Mouse (Mus musculus) gastrocnemius, postnatal 10 days (tissue): ENCODE measurements at regions not wholly inside any gene's neighbourhood (a gene's known extent, or its start where the extent isn't known, plus 50 kb on each side); places are given as distances from the start of the nearest gene placed in this dataset.

ENCODE experiments used
- DNase-seq: peaks from one replicate; pipeline ENCODE4 v3.0.0; 2021; ENCODE audit warnings: mixed read lengths

DNA sequence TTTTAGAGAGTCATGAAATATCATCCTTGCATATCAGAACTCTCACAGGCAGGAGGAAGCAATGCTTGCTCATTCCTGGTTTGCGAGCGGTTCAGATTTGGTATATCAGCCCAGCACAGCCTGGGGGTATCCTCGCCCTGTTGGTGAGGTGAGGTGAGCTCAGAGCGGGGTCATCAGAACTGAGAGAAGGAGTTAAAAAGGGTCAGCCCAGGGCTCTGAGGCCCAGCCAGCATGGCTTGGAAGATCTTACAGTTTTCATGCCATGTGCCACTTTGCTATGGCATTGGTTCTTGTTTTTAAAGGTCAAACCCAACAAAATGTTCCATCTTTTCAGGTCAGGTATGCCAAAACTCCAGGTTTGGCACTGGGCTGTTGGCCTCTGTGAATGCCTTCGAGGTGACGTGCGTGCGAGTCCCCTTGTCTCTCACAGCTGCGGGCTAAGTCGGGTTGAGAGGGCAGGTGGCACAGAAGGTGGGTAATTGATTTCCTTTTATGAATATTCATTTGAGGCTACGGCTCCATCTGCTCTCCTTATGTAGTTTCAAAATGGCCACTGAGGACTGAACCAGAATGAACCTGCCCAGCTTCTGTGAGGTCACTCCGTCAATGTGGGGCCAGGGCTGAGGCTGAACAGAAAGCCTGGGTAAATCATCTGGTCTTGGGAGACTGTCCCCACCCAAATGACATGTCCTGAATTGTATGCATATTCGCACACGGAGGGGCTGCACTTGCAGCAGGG lies 86.3 kb downstream of the Hhipl2 start:
- no peak for DNase-seq

DNA sequence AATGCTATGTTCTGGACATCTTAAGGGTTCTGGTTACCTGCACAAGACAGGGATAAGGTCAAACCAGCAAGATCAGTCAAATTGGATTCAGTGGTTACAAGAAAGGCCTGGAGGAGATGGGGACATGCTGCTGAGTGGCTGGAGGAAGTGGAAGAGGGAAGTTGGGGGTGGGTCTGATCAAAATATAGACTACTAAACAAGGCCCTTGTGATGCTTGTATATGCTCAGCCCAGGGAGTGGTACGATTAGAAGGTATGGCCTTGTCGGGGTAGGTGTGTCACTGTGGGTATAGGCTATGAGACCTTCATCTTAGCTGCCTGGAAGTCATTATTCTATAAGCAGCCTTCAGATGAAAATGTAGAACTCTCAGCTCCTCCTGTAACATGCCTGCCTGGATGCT lies 89.9 kb downstream of the Hhipl2 start:
- DNase-seq = no peak

DNA sequence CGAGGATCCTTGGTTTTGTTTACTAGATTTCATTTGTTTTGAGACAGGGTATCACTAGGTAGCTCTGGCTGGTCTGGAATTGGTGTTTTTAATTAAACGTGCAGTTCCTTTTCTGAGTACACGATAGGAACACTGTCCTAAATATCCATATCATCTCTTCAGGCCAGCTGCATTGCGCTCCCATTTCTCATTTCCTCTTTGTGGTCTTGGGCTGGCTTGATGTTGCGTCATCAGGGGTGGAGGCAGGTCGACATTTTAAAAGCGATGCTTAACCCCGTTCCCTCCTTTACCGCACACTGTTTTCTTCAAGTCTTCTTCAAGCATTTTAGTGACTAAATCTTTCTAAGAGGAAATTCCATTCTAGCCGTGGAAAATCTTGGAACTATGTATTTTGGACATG lies 92.7 kb downstream of the Hhipl2 start:
- DNase-seq = no peak

DNA sequence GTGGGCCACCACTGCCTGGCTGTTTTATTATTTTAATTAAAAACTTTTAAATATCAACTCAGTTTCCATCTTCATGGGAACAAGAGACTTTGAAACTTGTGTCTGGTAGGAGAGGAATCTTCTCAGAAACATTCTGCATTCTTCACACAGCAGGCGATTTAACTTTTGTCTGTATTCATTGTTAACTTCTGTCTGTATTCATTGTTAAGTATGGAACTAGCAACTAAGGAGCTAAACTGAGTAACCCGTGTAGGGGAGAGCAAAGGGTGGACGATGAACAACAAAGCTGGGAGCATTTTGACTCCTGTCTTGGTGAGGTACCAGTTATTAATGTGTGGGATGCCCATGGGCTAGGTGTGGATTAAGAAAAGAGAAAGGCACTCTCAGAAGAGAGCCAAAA lies 95.9 kb downstream of the Hhipl2 start:
- no peak for DNase-seq

DNA sequence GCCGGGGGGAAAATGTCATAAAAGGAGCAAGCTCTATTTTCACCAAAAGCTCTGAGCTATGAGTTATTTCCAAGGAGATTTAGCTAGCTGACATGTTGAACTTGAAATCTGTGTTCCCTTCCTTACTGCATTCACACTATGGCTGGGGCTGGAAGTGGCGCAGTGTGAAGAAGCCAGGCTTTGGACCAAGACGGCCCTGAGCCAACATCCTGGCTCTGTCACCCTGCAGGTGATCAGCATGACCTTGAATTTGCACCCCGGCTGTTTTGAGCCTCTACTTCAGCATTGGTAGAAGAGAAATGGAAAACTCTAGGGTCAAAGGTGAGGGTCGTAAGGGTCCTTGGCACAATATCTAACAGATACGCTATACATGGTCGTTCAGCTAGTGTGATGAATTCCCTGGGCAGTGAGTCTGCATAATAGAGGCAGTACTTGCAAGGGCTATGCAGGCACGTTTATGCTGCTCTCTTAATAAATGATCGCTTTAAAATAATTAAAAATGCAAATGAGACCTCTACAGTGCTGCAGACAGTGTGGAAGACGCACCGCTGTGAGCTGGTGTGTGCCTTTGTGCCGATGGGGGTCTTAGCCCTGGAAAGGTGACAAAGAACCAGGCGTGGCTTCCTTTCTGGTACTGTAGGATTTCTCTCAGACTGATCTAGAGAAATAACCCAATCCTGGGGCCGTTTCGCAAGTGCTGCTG lies 96.4 kb downstream of the Hhipl2 start:
- DNase-seq = no peak

DNA sequence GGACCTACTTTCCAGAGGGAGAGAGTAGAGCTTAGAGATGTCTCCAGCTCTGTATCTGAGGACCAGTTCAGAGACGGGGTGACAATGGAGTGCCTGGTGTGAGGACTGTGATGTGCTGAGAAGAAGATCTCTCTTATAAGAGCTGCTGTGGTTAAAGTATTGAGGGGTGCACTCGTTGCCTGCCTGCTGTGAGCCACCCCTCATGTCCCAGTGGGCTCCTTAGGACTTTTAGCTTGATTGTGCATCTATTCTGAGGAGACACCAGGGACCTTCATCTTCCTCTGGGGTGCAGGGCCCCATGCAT lies 96.9 kb downstream of the Hhipl2 start:
- no peak for DNase-seq

DNA sequence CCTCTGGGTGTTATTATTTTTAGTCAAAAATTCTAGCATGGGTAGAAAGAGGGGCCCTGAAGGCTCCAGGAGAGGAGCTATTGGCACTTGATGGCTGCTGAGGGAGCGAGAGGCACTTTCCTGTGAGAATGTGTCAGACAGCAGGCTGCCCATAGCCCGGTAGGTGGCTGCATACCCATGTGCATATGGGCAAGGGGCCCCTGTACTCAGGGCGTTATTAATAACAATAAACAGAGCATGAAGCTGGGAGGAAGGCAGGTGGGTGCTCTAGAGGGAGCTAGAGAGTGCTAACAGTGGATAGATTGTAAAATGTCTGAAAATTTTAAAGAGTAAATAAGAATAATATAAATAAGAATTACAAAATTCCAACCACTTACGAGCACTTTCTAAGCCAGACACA lies 98.2 kb downstream of the Hhipl2 start:
- no peak for DNase-seq

DNA sequence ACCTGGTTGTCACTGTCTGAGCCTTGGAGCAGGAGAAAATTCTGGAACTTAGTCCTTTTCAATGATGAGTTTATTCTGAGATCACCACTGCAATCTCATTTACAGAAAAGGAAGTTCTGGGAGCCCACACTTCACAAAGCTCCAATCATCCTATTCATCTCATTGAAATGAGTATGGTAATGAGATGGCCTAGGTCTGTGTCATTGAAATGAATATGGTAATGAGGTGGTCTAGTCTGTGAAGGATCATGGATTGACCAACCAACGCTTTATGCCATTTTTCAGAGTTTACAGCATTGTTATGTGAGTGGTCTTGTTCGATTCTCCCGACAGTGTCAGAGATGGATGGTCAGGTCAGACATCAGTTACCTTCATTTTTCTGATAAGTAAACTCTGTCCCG lies 99.2 kb downstream of the Hhipl2 start:
- DNase-seq = no peak

DNA sequence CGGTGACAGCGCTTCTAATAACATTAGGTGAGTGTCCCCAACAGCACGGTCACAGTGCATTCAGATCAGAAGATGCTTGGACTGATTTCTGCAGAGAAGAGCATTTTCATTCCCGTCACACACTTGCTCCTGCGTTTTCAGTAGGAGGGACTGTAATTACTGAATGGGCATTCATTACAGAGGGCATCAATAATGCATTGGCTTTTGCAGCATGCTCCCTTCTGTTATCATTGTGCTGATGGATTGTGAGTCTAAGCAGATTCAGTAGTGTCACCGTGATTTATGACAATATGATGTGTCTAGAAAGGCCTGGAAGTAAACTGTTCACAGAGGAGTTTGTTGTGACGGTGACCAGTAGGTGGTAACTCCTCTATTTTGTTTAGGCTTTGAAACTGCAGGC lies 103.6 kb downstream of the Hhipl2 start:
- DNase-seq = no peak

DNA sequence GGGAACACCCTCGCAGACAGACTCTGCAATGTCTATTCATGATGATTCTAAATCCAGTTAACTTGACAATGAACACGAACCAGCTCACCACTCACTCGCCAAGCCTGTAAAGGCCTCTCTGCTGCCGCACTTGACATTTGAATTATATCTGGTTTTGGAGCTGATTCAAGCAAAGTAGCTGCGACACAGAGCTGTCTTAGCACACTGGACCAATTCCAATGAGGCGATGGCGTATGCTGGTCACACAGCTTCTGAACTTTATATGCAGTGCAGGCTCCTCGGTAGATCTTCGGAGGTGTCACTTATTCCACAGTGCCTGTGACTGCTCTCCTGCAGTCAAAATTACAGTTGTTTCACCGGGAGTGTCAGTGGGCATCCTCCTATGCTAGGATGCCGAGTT lies 115.4 kb downstream of the Hhipl2 start:
- DNase-seq = no peak

DNA sequence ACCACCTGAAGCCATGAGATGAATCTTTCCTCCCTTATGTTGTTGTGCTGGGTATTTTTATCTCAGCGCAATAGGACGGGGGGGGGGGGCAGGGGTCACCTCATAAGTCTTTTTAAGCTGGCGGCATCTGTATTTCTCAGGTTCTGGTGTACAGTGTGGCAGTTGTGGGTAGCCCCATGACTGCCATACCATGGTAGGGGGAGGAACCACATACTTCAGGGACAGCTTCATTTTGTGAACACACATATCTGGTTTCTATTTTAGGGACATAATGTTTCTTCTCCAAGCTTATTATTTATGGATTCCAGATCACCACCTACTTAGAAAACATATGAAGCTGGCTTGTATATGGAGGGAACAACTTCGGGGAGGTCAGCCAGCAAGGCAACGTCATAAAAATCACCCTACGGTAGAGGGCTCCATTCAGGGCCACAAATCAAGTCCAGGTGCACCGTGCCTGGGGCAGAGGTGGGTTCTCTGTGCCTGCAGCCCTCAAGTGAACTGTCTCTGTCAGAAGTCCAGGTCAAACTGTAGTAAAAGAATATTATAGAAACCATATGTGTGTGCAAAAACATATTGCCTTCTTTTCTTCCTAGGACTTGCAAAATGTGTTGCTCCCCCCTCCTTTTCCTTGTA lies 130.9 kb downstream of the Hhipl2 start:
- DNase-seq = no peak

DNA sequence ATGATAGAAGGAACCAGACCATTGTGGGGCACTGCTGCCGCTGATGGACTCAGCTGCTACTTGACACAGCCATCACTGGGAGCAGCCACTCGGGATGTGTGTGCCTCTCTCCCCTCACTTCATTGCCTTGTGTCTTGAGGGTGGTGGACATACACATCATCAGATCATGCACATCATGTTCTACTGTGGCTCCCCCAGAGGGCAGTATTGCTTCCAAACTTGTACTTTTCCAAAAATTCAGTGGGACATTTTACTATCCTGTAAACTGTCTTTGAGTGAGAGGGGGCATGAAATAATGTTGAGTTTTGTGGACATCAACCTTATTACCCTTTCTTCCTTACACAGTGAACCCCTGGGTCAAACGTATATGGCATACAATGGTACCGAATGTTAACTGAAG lies 134.6 kb downstream of the Hhipl2 start:
- no peak for DNase-seq

DNA sequence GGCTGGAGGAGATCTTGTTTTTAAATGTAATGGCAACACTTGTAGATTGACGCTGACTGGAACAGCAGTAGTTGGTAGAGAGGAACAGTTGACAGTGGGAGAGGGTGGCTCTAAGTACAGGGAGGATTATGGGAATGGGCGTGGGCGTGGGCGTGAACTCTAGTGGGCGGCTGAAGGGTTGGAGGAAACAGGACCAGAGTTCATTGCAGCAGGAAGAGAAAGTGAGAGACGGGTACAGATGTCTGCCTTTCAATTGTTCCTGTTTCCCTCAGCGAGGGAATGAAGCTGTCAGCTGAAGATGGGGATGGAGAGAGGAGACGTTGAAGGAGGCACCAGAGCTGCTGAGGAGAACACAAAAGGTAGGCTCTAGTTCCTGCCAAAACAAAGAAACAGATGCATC lies 135.2 kb downstream of the Hhipl2 start:
- DNase-seq = no peak

DNA sequence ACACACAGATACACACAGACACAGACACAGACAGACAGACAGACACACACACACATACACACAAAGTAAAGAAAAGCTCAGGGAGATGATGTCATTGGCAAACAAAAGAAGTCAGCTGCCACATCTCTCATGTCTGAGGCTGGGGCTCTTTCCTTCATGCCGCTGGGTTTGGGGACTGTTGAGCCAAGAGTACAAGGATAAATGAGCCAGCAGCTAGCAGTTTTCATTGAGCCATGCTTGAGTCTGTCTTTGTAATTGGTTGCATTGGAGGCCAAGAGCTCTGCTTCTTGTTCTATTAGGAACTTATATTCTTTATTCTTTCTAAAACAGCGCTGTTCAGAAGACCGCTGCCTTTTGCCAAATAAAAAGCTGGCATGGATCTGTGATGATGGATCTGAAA lies 144.8 kb downstream of the Hhipl2 start:
- no peak for DNase-seq

DNA sequence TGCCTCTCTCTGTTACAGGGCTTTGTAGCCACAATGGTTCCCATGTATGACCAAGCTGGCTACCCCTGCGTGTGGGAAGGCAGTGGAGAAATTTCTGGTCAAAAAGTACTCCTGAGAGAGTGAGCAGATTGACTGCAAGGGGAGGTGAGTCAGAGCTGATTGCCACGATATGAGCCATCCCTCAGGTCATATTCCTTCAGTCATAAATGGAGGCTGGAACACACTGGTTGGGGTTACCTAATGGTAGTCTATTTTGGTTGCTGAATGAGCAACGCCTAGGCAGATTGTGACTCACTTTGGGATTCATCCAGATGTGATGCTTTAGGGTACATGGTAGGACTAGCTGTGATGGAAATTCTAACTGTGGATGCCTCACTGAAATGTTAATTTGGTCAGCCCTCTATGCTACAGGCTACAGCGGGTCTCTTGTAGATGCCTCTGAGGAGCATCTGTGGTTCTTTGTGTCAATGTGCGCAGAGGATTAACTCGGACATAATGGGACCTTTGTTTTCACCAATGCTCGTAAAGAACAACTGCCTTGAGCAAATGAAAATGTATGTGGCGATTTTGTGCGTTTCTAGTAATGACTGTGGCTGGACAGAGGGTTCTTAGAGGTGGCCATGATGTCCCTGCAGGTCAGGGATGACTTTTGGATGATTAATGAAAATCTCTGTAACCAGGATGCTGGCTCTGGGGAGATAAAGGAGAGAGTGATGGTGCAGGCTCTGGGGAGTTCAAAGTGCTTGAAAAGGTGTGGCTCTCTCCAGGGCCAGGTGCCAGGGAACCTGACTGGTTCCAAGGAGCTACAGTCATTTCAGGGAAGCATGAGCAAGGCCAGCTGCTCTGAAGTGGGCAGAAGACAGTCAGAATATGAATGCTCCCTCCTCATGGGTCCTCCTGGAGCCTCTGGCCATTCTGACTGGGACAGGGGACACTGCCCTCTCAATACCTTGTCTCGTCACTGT lies 155.9 kb downstream of the Hhipl2 start:
- DNase-seq = no peak

DNA sequence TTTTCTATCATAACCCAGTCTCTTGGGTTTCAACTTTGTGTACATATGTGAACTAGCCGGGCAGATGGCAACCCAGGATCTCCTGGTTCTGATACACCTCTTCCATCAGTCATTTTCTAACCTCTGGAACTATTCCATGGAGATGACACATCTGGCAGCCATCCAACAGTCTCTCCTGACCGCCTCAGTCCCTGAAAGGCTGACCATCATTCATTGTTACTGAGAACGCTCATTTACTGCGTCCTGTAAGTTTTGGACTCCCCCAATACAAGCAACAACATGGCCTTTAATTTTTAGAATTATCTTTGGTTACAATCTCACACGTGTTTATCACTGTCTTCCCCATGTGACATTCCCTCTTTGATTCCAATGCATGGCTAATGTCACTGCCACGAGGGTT lies 166.8 kb downstream of the Hhipl2 start:
- DNase-seq = no peak

DNA sequence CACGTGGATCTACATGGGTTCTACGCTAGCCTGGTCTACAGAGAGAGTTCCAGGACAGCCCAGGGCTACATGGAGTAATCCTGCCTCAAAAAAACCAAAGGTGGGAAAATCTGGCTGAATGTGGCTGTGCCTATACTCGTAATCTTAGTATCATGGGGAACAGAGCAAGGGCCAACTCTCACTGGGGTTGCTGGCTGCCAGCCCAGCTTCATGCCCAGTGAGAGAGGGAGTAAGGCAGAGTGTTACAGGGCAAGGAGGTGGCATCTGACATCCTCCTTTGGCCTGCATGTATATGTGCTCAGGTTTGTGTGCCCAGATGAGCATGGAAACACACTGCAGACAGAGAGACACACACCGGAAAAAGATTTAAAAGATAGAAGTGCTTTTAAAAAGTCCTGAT lies 168.4 kb downstream of the Hhipl2 start:
- no peak for DNase-seq

DNA sequence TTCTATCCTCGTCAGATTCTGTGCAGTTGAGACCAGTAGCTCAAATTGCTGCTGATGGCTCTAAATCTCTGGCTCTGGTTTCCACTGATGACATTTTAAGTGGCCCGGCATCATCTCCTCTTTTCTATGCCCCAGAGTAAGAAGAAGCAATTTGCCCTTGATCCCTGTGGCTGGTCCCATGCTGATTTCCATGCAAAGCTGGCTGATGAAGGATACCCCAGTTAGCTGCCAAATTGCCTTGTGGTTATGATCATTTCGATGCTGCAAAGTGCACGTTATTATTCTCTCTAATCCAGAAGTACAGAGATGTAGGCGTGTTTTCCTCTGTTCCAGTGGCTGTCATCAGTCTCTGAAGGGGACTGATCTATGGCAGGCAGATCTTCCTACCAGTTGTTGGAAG lies 177.3 kb downstream of the Hhipl2 start:
- no peak for DNase-seq

DNA sequence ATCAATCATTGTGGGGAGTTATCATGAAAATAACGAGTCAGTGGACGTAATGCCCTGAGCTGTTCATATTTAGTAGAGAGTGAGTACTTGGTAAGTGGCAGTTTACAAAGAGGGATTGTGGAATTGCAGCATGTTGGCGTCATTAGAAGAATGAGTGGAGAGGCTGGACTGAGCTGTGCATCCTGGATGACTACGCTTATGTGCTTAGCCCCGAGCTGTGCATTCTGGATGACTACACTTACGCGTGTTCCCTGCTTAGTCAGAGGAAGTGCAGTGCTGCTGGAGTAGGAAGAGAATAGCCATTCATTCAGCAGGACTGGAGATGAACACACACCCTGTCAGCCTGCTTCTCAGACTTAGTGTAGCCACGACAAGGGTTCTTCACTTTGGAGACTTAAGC lies 182.5 kb downstream of the Hhipl2 start:
- DNase-seq = no peak

DNA sequence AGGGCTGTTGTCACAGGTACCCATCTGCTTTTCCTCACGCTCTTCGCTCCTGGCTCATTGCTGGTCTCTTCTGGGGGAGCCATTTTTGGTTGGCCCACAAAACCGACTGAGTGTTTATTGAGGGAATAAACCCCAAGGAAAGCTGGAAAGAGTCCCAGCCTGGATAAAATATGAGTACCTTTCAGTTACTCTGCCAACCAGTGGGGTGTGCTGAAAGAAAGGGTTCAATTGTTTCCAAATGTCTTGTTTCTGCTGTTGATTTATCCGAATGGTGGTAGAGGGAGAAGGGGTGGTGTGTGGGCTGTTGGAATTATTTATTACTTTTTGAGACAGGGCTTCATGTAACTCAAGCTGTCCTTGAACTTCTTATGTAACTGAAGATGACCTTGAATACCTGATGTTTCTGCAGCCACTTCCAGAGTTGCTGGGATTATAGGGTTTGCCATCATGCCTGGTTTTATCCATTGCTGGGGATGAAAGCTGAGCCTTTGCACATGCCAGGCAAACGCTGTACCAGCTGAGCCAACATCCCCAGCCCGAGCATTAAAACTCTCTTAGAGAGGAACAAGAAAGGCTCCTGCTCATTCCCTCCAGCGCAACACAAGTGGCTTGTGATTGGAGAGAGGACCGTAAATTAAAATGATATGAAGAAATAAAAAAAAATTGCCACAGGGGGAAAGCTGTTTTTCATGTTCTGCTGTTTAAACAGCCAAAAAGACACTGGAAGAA lies 194.1 kb downstream of the Hhipl2 start:
- DNase-seq = no peak

DNA sequence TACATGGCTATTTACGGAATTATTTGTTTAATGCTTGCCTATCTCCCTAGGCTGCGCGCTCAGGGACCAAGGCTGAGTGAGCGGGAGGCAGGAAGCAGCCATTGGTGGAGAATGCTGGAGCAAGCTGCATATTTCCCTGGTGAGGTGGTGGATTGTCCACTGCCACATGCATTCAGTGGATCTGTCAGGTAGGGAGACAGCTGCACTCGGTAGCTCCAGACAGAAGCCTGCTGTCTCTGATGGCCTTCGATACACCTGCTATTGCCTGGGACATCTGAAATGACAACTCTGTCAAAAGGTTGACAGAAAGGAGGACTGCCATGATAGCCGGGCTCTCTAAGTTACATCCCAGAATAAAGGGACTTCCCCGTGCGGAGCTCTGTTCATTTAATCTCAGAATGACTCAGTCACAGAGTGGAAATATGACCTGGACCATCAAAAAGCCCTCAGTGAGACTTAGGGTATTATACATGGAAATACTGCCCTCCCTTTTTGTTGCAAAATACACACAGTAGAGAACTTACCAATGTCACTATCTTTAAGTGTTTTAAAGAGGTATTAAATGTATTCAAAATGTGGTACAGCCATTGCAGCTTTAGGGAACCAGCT lies 201.5 kb downstream of the Hhipl2 start:
- no peak for DNase-seq

DNA sequence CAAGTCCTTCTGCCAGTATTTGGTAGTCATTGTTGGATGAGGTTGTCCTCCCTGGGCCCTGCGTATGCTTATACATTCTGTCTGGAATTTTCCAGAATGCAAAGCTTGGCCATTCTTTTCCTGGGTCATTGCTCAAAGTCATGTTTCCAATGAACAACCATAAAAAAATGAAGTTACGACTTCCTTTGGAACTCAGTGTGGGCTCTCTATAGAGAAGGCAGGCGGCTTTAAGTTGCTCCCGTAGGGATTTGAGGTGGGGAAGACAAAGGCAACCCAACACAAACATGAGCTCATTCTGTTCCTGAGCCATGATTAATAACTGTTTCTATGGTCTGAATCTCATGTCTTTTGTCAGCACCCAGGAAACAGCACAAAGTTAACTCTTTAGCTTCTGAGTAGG lies 204.3 kb downstream of the Hhipl2 start:
- no peak for DNase-seq
